Mouse (Mus musculus) gastrocnemius, postnatal 10 days (tissue): ENCODE results near the gene Cnga1. TPM values are rescaled to one million over a fixed set of nuclear protein-coding genes. Genes with fewer than 3 reads are reported as not detected.

Source experiments
- total RNA-seq, 2 experiments: library from RNA; stranded (reverse); gene quantifications; 2 replicates each; pipeline ENCODE4 v1.2.3; 2021

The Cnga1 gene
- total RNA-seq, 2 experiments from 2014 or later, result not detected

Other genes with a start within 250 kb of the Cnga1 start
- under 1 TPM; 0.66 to 0.84 TPM for gene Corin, start 139.8 kb downstream of the Cnga1 start, total RNA-seq
- 1 to 10 TPM; 5.6 to 9.6 TPM for gene Nfxl1, start 84.6 kb downstream of the Cnga1 start, total RNA-seq
- not detected for gene Zar1, start 63.0 kb downstream of the Cnga1 start, total RNA-seq
- not detected for gene Gm5868, start 56.7 kb downstream of the Cnga1 start, total RNA-seq
- gene Nipal1, start 3.5 kb upstream of the Cnga1 start, total RNA-seq, result under 1 TPM; 0.26 to 0.41 TPM
- not detected for gene Txk, start 108.5 kb upstream of the Cnga1 start, total RNA-seq
- gene Tec, start 224.2 kb upstream of the Cnga1 start, total RNA-seq, result 1 to 10 TPM; 2.3 to 4.3 TPM